Mouse (Mus musculus) C2C12 (cell line): ENCODE results near the gene Fbxl5.

ENCODE experiments used
- CEBPB ChIP-seq: IDR thresholded peaks from one replicate; pipeline ENCODE4 v1.6.1; 2011; ENCODE audit warnings: low read depth, mild to moderate bottlenecking, control low read depth, moderate library complexity
- CTCF ChIP-seq: IDR thresholded peaks from one replicate; pipeline ENCODE4 v1.5.1; 2011; ENCODE audit not compliant: control insufficient read depth, insufficient read depth, insufficient read length
- MAX ChIP-seq: IDR thresholded peaks from one replicate; pipeline ENCODE4 v1.6.1; 2011; ENCODE audit warnings: mild to moderate bottlenecking, control low read depth
- MYOD1 ChIP-seq: IDR thresholded peaks from one replicate; pipeline ENCODE4 v1.6.1; 2011; ENCODE audit warnings: low read depth; ENCODE audit not compliant: control insufficient read depth, insufficient read length
- MYOG ChIP-seq: IDR thresholded peaks from one replicate; pipeline ENCODE4 v1.6.1; 2011; ENCODE audit not compliant: control insufficient read depth, insufficient read length; ENCODE audit errors: extremely low read depth
- USF1 ChIP-seq: IDR thresholded peaks from one replicate; pipeline ENCODE4 v1.6.1; 2011; ENCODE audit warnings: low read depth, mild to moderate bottlenecking, control low read depth, moderate library complexity

DNA sequence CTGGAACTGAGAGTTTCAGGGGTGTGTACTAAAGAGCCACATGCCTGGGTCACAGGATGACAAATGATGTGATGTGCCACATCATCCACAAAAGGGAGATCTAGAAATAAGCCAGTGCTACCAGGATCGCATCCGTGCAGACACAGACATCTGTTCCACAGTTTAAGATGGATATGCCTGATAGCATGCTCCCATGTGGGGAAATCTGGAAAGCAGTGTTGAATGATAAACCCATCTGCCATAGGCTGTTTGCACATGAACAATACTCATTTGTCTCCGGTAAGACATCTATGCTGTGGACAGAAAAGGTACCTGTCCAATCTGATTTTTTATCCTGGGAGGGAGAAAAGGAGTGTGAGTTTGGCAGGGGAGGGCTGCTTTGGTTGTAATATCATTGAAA, 124.3 kb downstream of the Fbxl5 start:
- no peak for TF ChIP-seq CTCF
- TF ChIP-seq MAX: no peak
- TF ChIP-seq MYOG: no peak
- TF ChIP-seq USF1: no peak
- TF ChIP-seq CEBPB: no peak
- TF ChIP-seq MYOD1: no peak
